Mouse (Mus musculus): Measurements from ENCODE around the gene Rbbp7.

DNA sequence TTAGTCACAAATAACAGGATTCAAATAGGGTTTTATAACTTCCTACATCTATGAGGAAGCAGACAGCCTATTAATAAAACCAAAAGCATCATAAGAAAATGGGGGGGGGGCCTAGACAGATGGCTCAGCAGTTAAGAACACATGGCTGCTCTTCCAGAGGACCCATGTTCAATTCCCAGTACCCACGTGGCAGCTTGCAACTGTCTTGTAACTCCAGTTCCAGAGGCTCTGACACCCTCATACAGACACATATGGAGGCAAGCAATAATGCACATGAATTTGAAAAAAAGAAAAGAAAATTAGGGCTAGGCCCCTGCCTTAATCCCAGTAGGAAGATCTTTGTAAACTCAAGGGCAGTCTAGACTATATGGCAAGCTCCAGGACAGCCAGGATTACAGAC is 28.2 kb downstream of the Rbbp7 start:
- TF ChIP-seq POLR2A (IDR thresholded peaks at IDR 0.05; ENCODE audit: low read depth, low read length) (no peak), CTCF (IDR thresholded peaks at IDR 0.05; ENCODE audit: extremely low read depth, insufficient read depth, insufficient read length, insufficient replicate concordance) (no peak)

Measured in spleen, adult 2 months (tissue).